Mouse (Mus musculus) spleen, postnatal 10 days (tissue): Measurements from ENCODE around the gene Itga4.

ENCODE experiments used
- DNase-seq, 2 experiments: peaks; one replicate each; pipeline ENCODE4 v3.0.0; 2021 to 2022; ENCODE audit warnings: low spot score in 2 of 2

Itga4 gene

GRCm38 (mm10) chr2:79255192-79256000, at the start of gene Itga4:
Gene Itga4 (plus strand): TSS chr2:79255426.
- peak; percentile 97 to 98 for DNase-seq

- DNase-seq, result no peak
Observed at GRCm38 (mm10) chr2:79206191-79206755, 49.0 kb upstream of the Itga4 start.

GRCm38 (mm10) chr2:79214982-79215381, 40.2 kb upstream of the Itga4 start:
- DNase-seq, result no peak

GRCm38 (mm10) chr2:79215479-79215878, 39.7 kb upstream of the Itga4 start:
- no peak for DNase-seq

- DNase-seq, result no peak
Observed at GRCm38 (mm10) chr2:79224714-79225426, 30.4 kb upstream of the Itga4 start.

- no peak for DNase-seq
Observed at GRCm38 (mm10) chr2:79227805-79228241, 27.4 kb upstream of the Itga4 start.

- no peak for DNase-seq
Observed at GRCm38 (mm10) chr2:79231056-79231949, 23.9 kb upstream of the Itga4 start.

- no peak for DNase-seq
Observed at GRCm38 (mm10) chr2:79235767-79236487, 19.3 kb upstream of the Itga4 start.

GRCm38 (mm10) chr2:79237216-79237615, 18.0 kb upstream of the Itga4 start:
- no peak for DNase-seq

- DNase-seq, result no peak
Observed at GRCm38 (mm10) chr2:79244276-79244675, 10.9 kb upstream of the Itga4 start.

- DNase-seq, result no peak
Observed at GRCm38 (mm10) chr2:79244743-79245142, 10.5 kb upstream of the Itga4 start.

GRCm38 (mm10) chr2:79248283-79248682, 6.9 kb upstream of the Itga4 start:
- no peak for DNase-seq

- no peak for DNase-seq
Observed at GRCm38 (mm10) chr2:79250510-79250909, 4.7 kb upstream of the Itga4 start.

- peak; percentile 59 to 64 for DNase-seq
Observed at GRCm38 (mm10) chr2:79253754-79254197, 1.4 kb upstream of the Itga4 start.

GRCm38 (mm10) chr2:79254588-79255191, 536 bp upstream of the Itga4 start:
- peak; percentile 54 to 59 for DNase-seq

GRCm38 (mm10) chr2:79256001-79256339, 744 bp downstream of the Itga4 start:
- peak in 1 of 2 experiments; percentile 73 for DNase-seq

GRCm38 (mm10) chr2:79256376-79256775, 1.1 kb downstream of the Itga4 start:
- DNase-seq, result no peak

GRCm38 (mm10) chr2:79256880-79257279, 1.7 kb downstream of the Itga4 start:
- DNase-seq, result peak; percentile 35 to 37

GRCm38 (mm10) chr2:79257411-79257810, 2.2 kb downstream of the Itga4 start:
- no peak for DNase-seq

- peak; percentile 66 to 68 for DNase-seq
Observed at GRCm38 (mm10) chr2:79259326-79259725, 4.1 kb downstream of the Itga4 start.
